Mouse (Mus musculus): ENCODE data around the gene Krtap19-1. TPM values are rescaled to one million over a fixed set of nuclear protein-coding genes. Genes with fewer than 3 reads are reported as not detected.

The Krtap19-1 gene
- total and polyA plus RNA-seq, 3 experiments: not detected

GRCm38 (mm10) chr16:88874169-88874568 lies 5.0 kb upstream of the Krtap19-1 start, which contains the start of gene Krtap19-2:
TSS of gene Krtap19-2 (minus strand) at chr16:88874269.
- Histone ChIP-seq H3K36me3 (replicated peaks in 1 of 2; ENCODE audit: control insufficient read depth in 1 of 2, insufficient read depth in 1 of 2, low read length in 1 of 2) (no peaks in the 10 kb centered on the region), H3K79me2 (replicated peaks; ENCODE audit: control insufficient read depth, extremely low read depth, insufficient read depth, poor library complexity, severe bottlenecking) (no peaks in the 10 kb centered on the region), H3K4me2 (ENCODE audit: insufficient read depth, low read depth, poor library complexity, severe bottlenecking) (no peak within 1 kb of the TSS), H3K9me3 (replicated peaks; ENCODE audit: low read length) (peaks cover 14% of the 10 kb centered on the region), H3K4me1 (ENCODE audit: control insufficient read depth in 1 of 2, insufficient read depth in 2 of 2) (no peaks in the 10 kb centered on the region), H3K27ac (ENCODE audit: insufficient read depth, low read depth) (no peak within 1 kb of the TSS), H3K4me3 (replicated peaks in 1 of 3; ENCODE audit: low read depth in 2 of 3, low read length in 2 of 3, poor library complexity in 1 of 3) (no peak within 1 kb of the TSS), H3K9ac (ENCODE audit: insufficient read depth, low read depth) (no peak within 1 kb of the TSS), H3K27me3 (replicated peaks) (no peaks in the 10 kb centered on the region)
- in situ Hi-C loops (cut with MboI; ENCODE audit: low pct_ligation_motif_present, low pct_unique_long_range_greater_than_20kb, low sequenced_read_pairs) (no loop called here), dilution Hi-C loops (cut with MboI; ENCODE audit: extremely low pct_ligation_motif_present, extremely low pct_unique_long_range_greater_than_20kb, low sequenced_read_pairs) (no loop called here)
- DNase-seq (ENCODE audit: extremely low read depth): no peak
- TF ChIP-seq PAX5 (IDR thresholded peaks at IDR 0.05; ENCODE audit: low read length): no peak
- no peak for TF ChIP-seq POLR2AphosphoS2 (IDR thresholded peaks at IDR 0.05; ENCODE audit: low read depth, low read length)
- no peak for TF ChIP-seq POLR2A (IDR thresholded peaks at IDR 0.05; ENCODE audit: low read depth, low read length)
- no peak for TF ChIP-seq KAT2A (IDR thresholded peaks at IDR 0.05; ENCODE audit: insufficient replicate concordance, low read length)
- no peak for TF ChIP-seq MEF2A (IDR thresholded peaks at IDR 0.05; ENCODE audit: borderline replicate concordance, low read depth, low read length)
- no peak for TF ChIP-seq ZMIZ1 (IDR thresholded peaks at IDR 0.05; ENCODE audit: low read depth, low read length)
- no peak for TF ChIP-seq RAD21 (IDR thresholded peaks at IDR 0.05; ENCODE audit: low read depth, low read length)
- no peak for TF ChIP-seq CHD2 (IDR thresholded peaks at IDR 0.05; ENCODE audit: low read length)
- no peak for TF ChIP-seq CHD1 (IDR thresholded peaks at IDR 0.05; ENCODE audit: low read depth, low read length)
- no peak for TF ChIP-seq BHLHE40 (IDR thresholded peaks at IDR 0.05; ENCODE audit: low read depth, low read length)
- no peak for TF ChIP-seq MAFK (IDR thresholded peaks at IDR 0.05; ENCODE audit: insufficient replicate concordance, low read length)
- no peak for TF ChIP-seq ELF1 (IDR thresholded peaks at IDR 0.05; ENCODE audit: low read depth, low read length)
- TF ChIP-seq JUND (conservative IDR thresholded peaks at IDR 0.05; ENCODE audit: low read depth, low read length): no peak
- no peak for TF ChIP-seq TCF12 (IDR thresholded peaks at IDR 0.05; ENCODE audit: low read depth, low read length)
- no peak for TF ChIP-seq USF2 (conservative IDR thresholded peaks at IDR 0.05; ENCODE audit: low read depth, low read length)
- TF ChIP-seq MAZ (IDR thresholded peaks at IDR 0.05; ENCODE audit: low read depth, low read length): no peak

GRCm38 (mm10) chr16:88864887-88865407 lies 4.3 kb downstream of the Krtap19-1 start:
- no peaks in the 10 kb centered on the region for H3K79me2 ChIP-seq (replicated peaks; ENCODE audit: control insufficient read depth, extremely low read depth, insufficient read depth, poor library complexity, severe bottlenecking)
- no peak overlapping the region for H3K4me3 ChIP-seq (replicated peaks in 1 of 3; ENCODE audit: low read depth in 2 of 3, low read length in 2 of 3, poor library complexity in 1 of 3)
- H3K4me2 ChIP-seq (ENCODE audit: insufficient read depth, low read depth, poor library complexity, severe bottlenecking): no peak overlapping the region
- no peak overlapping the region for H3K27ac ChIP-seq (ENCODE audit: insufficient read depth, low read depth)
- peaks cover 52% of the 10 kb centered on the region for H3K9me3 ChIP-seq (replicated peaks; ENCODE audit: low read length)
- TF ChIP-seq ETS1 (conservative IDR thresholded peaks at IDR 0.05; ENCODE audit: low read depth, low read length): no peak
- dilution Hi-C loops (cut with MboI; ENCODE audit: extremely low pct_ligation_motif_present, extremely low pct_unique_long_range_greater_than_20kb, low sequenced_read_pairs) (no loop called here), in situ Hi-C loops (cut with MboI; ENCODE audit: low pct_ligation_motif_present, low pct_unique_long_range_greater_than_20kb, low sequenced_read_pairs) (no loop called here)
- no peaks in the 10 kb centered on the region for H3K4me1 ChIP-seq (ENCODE audit: control insufficient read depth in 1 of 2, insufficient read depth in 2 of 2)
- no peak for DNase-seq (ENCODE audit: extremely low read depth)
- H3K27me3 ChIP-seq (replicated peaks): no peaks in the 10 kb centered on the region
- no peaks in the 10 kb centered on the region for H3K36me3 ChIP-seq (replicated peaks in 1 of 2; ENCODE audit: control insufficient read depth in 1 of 2, insufficient read depth in 1 of 2, low read length in 1 of 2)
- H3K9ac ChIP-seq (ENCODE audit: insufficient read depth, low read depth): no peak overlapping the region
